ENCODE assay signal across 19 mouse cellular contexts in the genomic region with DNA sequence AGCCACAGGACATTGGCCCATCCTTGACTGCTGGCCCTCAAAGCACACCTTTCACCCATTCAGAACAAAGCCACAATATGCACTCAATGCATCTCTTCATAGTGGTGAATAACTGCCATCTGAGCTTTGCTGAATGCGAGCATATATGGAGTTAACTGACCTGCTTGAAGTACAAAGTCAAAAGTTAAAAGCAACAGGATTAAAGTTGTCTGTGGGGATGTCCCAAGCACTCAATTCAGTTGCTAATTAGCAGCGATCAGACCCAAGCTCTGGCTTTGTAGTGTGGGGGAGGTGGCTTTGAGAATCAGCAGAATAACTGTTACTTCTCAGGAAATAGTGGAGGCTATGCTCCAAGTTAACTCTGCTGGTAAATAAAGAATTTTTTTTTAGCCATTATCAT. TPM values are rescaled to one million over a fixed set of nuclear protein-coding genes. Genes with fewer than 3 reads are reported as not detected.
"Had no signal": no experiment of that assay in that cellular context is flagged by ENCODE, and none has a peak within 500 bp of the region (broad histone marks: within the 10 kb centered on the region; RNA-seq: fewer than 3 reads in every experiment).

No protein-coding gene starts in this region.

- DNase-seq: liver, postnatal 0 days; lung, adult 2 months; lung, postnatal 10 days; lung, postnatal 4 days; retina, postnatal 1 day; right cerebral cortex, postnatal 14 days; thymus, adult 2 months; thymus, postnatal 25 days; thymus, postnatal 4 days had no signal

- ATAC-seq: liver, postnatal 0 days; midbrain, embryonic 16.5 days had no signal

RNA-seq across cellular contexts. Expression of a gene that starts 55.6 kb away (rescaled TPM):
- total RNA-seq: megakaryocyte, adult 5-6 weeks; megakaryocyte-erythroid progenitor cell, adult 5-6 weeks had no signal
- polyA plus RNA-seq: lung, embryonic 15.5 days; midbrain, embryonic 10.5 days; midbrain, embryonic 12.5 days; midbrain, embryonic 16.5 days; neural tube, embryonic 11.5 days; neural tube, embryonic 13.5 days; neural tube, embryonic 15.5 days; stomach, postnatal 0 days had no signal
